Mouse (Mus musculus) right cerebral cortex, postnatal 10 days (tissue): ENCODE data around the gene Bace2.

Source experiments
- DNase-seq, 2 experiments: peaks; one replicate each; pipeline ENCODE4 v3.0.0; 2021; ENCODE audit warnings: low spot score in 2 of 2

The Bace2 gene

DNA sequence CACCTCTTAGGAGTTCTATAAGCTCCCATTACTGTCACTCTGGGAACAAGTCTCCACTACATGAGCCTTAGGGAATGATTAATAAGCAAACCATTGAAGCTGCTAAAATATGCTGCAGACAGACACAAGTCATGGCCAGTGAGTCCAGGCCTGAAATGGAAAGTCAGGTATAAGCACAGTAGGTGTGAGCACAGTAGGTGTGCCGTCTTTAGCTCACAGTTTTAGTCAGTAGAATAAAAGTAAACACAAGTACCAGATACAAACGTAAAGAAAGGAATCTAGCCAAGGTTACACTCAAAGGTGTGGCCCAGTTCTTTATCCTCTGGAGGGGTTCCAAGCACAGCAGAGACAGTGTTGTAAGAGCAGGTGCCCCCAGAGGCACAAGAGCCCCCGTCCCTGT lies 110.9 kb downstream of the Bace2 start:
- no peak for DNase-seq

DNA sequence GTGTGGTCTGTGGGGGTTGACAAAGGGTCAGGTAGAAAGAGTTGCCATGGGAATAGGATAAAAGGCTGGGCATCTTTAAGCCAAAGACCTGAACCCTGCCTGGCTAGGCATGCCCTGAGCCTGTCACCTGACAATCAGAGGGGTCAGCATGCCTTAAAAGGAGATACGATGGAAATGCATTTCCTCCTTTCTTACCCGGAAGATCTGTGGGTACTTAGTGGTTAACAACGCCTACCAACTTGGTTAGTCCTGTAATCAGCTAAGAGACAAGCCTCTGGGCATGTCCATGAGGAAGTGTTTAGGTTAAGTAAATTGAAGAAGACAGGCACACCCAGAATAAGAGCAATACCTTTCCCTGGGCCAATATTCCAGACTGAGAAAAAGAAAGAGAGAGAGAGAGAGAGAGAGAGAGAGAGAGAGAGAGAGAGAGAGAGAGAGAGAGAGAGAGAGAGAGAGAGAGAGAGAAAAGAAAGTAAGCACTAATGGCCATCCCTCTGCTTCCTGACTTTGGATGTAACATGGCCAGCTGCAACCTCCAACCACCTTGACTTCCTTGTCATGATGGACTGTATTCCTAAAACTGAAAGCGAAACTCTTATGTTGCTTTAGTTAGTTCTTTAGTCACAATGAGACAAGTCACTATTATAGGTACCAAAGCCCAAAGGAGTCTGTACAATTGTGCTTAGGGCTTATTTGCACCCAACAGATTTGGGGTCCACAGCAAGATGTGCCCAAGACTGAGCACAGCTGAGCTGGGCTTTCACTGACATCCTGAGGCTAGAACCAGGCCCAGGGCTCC lies 111.7 kb downstream of the Bace2 start:
- no peak for DNase-seq

DNA sequence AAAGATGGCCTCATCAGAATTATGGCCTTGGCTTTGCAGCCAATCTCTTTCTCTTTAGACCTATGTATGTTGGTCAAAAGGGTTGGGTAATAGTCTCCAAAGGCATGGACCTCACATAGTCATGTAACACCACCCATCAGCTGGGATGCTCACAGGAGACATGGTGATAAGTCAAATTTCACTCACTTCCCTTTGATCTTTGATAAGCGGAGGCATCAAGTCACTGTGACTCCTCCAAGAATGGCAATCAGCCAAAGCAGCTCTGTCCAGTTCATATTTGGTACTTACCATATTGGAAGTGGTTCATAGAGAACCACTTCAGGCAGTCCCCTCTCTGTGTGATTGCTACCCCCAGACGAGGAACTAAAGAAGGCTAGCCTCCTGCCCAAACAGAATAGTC lies 118.1 kb downstream of the Bace2 start:
- no peak for DNase-seq

DNA sequence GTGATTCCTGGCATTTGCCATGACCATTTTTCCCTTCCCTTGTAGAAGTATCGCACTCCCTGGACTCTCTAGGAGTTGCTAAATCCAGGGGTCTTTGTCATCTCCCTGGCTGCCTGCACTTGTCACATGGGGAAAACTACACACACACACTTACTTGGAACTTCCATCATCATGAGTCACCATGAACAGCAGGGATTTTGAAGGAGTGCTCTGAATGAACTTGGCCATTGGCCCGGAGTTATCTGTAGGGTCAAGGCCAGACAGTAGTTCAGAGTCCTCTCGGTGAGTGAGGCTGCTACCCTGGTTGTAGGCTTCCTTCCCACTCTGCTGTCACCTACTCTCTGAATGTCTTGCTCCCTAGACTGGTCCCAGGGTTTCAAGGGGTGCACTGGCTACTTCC lies 119.0 kb downstream of the Bace2 start:
- DNase-seq = no peak

DNA sequence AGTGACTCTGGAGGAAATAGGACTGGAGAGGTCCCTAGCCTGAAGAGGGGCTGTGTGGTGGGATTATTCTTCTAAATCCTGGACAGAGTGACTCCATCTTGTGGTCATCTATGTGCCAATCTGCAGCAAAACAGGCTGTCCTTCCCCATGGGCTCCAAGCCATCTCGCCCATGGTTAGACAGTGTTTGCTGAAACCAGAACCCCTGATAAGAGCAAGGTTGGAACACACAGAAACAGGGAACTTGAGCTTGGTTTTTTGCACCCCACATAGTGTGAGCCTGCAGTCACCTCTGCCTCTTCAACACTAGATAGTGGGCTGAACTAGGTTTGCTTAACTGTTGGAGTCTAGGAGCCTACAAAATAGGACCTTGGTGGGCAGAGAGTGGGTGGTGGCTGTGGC lies 120.0 kb downstream of the Bace2 start:
- DNase-seq = no peak

DNA sequence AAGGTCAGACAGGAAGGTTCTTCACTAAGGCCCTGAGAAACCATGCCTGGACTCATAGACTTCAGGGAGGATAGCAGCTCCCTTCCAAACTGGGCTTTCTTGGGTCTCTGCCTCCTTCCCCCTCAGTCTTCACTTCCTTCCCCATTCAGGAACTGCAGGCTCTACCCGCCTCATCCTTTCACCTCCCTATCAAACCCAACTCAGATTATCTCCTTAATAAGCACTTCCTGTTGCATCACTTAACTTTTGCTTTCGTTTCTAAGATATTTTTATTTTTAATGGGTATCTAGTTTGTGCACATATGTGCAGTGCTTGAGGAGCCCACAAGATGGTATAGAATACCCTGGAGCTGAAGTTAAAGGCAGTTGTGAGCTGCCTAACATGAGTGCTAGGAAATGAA lies 122.1 kb downstream of the Bace2 start:
- DNase-seq = no peak

DNA sequence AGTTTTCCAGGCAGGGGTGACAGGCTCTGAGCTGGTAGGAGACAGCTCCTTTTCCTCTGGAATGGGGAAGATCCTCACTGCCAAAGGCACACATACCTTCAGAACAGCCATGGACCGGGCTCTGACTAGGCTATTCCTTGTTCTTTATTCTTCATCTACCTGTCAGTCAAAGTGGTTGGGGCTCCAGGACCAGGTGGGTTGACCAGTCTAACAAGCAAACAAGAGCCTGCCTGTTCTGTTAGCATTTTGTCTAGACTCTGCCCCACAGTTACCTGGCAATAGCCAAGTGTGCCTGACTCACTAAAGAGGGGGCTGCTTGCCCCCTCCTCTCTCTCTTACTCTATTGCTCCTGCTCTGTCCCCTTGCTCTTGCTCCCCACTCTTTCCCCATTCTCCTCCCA lies 135.8 kb downstream of the Bace2 start:
- no peak for DNase-seq
